Mouse (Mus musculus): ENCODE measurements around the gene Padi2. TPM values are rescaled to one million over a fixed set of nuclear protein-coding genes. Genes with fewer than 3 reads are reported as not detected.

Padi2 gene
- total and polyA plus RNA-seq, 3 experiments: 0.04 TPM; not detected in 2

DNA sequence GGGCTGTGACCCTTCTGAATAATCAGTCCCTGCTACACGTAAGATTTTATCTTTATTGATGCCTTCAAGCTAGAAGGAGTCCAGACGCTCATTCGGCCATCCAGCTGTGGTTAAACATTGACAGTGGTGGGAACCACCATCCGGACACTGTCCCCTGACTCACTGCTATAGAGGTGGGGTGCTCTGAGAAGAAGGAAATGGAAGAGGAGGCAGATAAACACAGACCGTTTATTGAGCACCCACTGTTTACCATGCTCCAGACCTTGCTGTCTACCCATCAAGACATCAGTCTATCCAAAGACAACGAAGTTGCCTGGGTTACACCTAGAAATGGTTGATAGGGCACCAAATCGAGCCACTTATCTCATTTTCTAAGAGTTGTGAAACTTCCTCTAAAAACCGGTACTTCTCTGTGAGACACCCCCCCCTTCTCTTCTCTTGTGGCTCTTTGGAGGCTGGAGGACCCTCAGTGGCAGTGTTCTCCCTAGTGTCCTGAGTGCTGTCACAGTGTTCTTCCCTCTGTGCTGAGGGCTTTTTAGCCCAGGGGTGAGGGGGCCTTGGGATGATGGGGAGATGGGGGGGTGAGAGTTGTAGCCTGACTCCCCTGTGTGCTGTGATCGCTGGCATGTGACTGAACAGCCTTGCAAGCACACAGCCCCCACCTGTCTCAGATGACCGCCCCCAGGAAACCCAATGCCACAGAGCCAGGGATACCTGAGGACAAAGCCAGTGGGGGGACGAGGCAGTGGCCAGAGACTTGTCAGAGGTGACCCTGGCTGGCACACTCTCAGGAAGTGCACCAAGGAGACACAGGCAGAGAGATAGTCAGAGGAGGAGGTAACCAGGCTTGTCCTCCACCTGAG is 14.1 kb downstream of the Padi2 start:
- in situ Hi-C loops (cut with MboI; ENCODE audit: low pct_ligation_motif_present, low pct_unique_long_range_greater_than_20kb, low sequenced_read_pairs): no loop called here
- no peaks in the 10 kb centered on the region for H3K79me2 ChIP-seq (replicated peaks; ENCODE audit: control insufficient read depth, extremely low read depth, insufficient read depth, poor library complexity, severe bottlenecking)
- dilution Hi-C loops (cut with MboI; ENCODE audit: extremely low pct_ligation_motif_present, extremely low pct_unique_long_range_greater_than_20kb, low sequenced_read_pairs): no loop called here
- H3K4me2 ChIP-seq (ENCODE audit: insufficient read depth, low read depth, poor library complexity, severe bottlenecking): no peak overlapping the region
- H3K27ac ChIP-seq (ENCODE audit: insufficient read depth, low read depth): no peak overlapping the region
- no peaks in the 10 kb centered on the region for H3K9me3 ChIP-seq (replicated peaks; ENCODE audit: low read length)
- no peak for DNase-seq (ENCODE audit: extremely low read depth)
- no peaks in the 10 kb centered on the region for H3K36me3 ChIP-seq (replicated peaks in 1 of 2; ENCODE audit: control insufficient read depth in 1 of 2, insufficient read depth in 1 of 2, low read length in 1 of 2)
- peaks cover 89% of the 10 kb centered on the region for H3K27me3 ChIP-seq (replicated peaks)
- TF ChIP-seq GABPA (IDR thresholded peaks at IDR 0.05; ENCODE audit: insufficient replicate concordance, low read depth, low read length) (no peak), CHD1 (IDR thresholded peaks at IDR 0.05; ENCODE audit: low read depth, low read length) (no peak), SMC3 (IDR thresholded peaks at IDR 0.05; ENCODE audit: low read depth, low read length) (no peak), MAFK (IDR thresholded peaks at IDR 0.05; ENCODE audit: insufficient replicate concordance, low read length) (no peak), BHLHE40 (IDR thresholded peaks at IDR 0.05; ENCODE audit: low read depth, low read length) (no peak), TBP (conservative IDR thresholded peaks at IDR 0.05; ENCODE audit: low read depth, low read length) (no peak), MYC (IDR thresholded peaks at IDR 0.05; ENCODE audit: low read depth, low read length) (no peak), JUN (IDR thresholded peaks at IDR 0.05; ENCODE audit: insufficient read depth, low read depth, low read length) (no peak), ZNF384 (IDR thresholded peaks at IDR 0.05; ENCODE audit: low read depth, low read length) (no peak)
- H3K4me1 ChIP-seq (ENCODE audit: control insufficient read depth in 1 of 2, insufficient read depth in 2 of 2): no peaks in the 10 kb centered on the region
- H3K4me3 ChIP-seq (replicated peaks in 1 of 3; ENCODE audit: low read depth in 2 of 3, low read length in 2 of 3, poor library complexity in 1 of 3): no peak overlapping the region
- H3K9ac ChIP-seq (ENCODE audit: insufficient read depth, low read depth): no peak overlapping the region

DNA sequence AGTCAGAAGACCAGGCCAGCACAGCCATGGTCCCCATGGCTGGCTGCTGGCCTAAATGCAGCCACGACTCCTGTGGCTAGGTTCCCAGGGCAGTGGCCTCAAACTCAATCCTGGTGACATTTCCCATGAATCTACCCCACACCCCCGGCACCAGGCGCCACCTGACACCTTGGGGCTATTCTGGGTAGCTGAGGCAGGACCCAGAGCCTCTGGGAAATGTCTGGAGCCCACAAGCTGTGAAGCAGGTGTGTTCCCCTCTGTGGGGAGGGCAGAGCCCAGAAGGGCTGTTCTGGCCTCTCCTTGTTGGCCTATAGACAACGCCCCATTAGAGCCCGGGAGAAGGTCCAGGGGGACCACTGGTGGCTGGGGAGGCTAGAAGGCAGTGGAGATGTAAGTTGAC is 16.4 kb downstream of the Padi2 start:
- H3K27ac ChIP-seq (ENCODE audit: insufficient read depth, low read depth): no peak overlapping the region

More for the DNA sequence above, 16.4 kb downstream of the Padi2 start:
- dilution Hi-C loops (cut with MboI; ENCODE audit: extremely low pct_ligation_motif_present, extremely low pct_unique_long_range_greater_than_20kb, low sequenced_read_pairs): no loop called here
- TF ChIP-seq UBTF (IDR thresholded peaks at IDR 0.05; ENCODE audit: low read depth, low read length) (no peak), CHD1 (IDR thresholded peaks at IDR 0.05; ENCODE audit: low read depth, low read length) (no peak), CHD2 (IDR thresholded peaks at IDR 0.05; ENCODE audit: low read length) (no peak), ETS1 (conservative IDR thresholded peaks at IDR 0.05; ENCODE audit: low read depth, low read length) (no peak), USF1 (IDR thresholded peaks at IDR 0.05; ENCODE audit: low read depth, low read length) (no peak), MEF2A (IDR thresholded peaks at IDR 0.05; ENCODE audit: borderline replicate concordance, low read depth, low read length) (no peak), RAD21 (IDR thresholded peaks at IDR 0.05; ENCODE audit: low read depth, low read length) (no peak), ZMIZ1 (IDR thresholded peaks at IDR 0.05; ENCODE audit: low read depth, low read length) (no peak), RCOR1 (conservative IDR thresholded peaks at IDR 0.05; ENCODE audit: low read depth, low read length) (no peak), SMC3 (IDR thresholded peaks at IDR 0.05; ENCODE audit: low read depth, low read length) (no peak), TCF12 (IDR thresholded peaks at IDR 0.05; ENCODE audit: low read depth, low read length) (no peak), SIN3A (IDR thresholded peaks at IDR 0.05; ENCODE audit: low read length) (no peak), USF2 (conservative IDR thresholded peaks at IDR 0.05; ENCODE audit: low read depth, low read length) (no peak), PAX5 (IDR thresholded peaks at IDR 0.05; ENCODE audit: low read length) (no peak)
- Histone ChIP-seq H3K4me2 (ENCODE audit: insufficient read depth, low read depth, poor library complexity, severe bottlenecking) (no peak overlapping the region), H3K27me3 (replicated peaks) (peaks cover 87% of the 10 kb centered on the region), H3K4me1 (ENCODE audit: control insufficient read depth in 1 of 2, insufficient read depth in 2 of 2) (no peaks in the 10 kb centered on the region; a peak in 1 of 4 replicates), H3K9me3 (replicated peaks; ENCODE audit: low read length) (no peaks in the 10 kb centered on the region), H3K9ac (ENCODE audit: insufficient read depth, low read depth) (no peak overlapping the region), H3K79me2 (replicated peaks; ENCODE audit: control insufficient read depth, extremely low read depth, insufficient read depth, poor library complexity, severe bottlenecking) (no peaks in the 10 kb centered on the region), H3K36me3 (replicated peaks in 1 of 2; ENCODE audit: control insufficient read depth in 1 of 2, insufficient read depth in 1 of 2, low read length in 1 of 2) (no peaks in the 10 kb centered on the region), H3K4me3 (replicated peaks in 1 of 3; ENCODE audit: low read depth in 2 of 3, low read length in 2 of 3, poor library complexity in 1 of 3) (no peak overlapping the region)
- DNase-seq (ENCODE audit: extremely low read depth): no peak
- in situ Hi-C loops (cut with MboI; ENCODE audit: low pct_ligation_motif_present, low pct_unique_long_range_greater_than_20kb, low sequenced_read_pairs): no loop called here

All from CH12.LX (cell line).